Mouse (Mus musculus): ENCODE data around the gene Ncf1.

Gene Ncf1

DNA sequence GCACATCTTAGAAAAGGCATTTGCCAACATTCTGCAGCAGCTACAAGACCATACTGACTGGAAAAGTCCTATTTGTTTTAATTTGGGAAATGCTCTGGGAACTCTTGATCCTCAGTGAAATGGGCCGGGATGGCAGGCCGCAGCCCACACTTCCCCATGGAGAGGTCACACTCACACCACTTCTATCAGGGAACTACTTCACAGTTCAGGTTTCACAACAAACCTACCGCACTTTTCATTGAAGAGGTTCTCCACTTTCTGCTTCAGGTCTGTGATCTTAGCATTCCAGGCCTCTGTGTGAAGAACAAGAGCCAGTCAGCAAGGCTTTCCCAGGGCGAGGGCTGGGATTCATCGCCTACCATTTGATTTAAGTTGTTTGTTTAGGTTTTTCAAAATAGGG is 15.5 kb upstream of the Ncf1 start:
- DNase-seq (ENCODE audit: low read depth, low spot score): no peak

DNA sequence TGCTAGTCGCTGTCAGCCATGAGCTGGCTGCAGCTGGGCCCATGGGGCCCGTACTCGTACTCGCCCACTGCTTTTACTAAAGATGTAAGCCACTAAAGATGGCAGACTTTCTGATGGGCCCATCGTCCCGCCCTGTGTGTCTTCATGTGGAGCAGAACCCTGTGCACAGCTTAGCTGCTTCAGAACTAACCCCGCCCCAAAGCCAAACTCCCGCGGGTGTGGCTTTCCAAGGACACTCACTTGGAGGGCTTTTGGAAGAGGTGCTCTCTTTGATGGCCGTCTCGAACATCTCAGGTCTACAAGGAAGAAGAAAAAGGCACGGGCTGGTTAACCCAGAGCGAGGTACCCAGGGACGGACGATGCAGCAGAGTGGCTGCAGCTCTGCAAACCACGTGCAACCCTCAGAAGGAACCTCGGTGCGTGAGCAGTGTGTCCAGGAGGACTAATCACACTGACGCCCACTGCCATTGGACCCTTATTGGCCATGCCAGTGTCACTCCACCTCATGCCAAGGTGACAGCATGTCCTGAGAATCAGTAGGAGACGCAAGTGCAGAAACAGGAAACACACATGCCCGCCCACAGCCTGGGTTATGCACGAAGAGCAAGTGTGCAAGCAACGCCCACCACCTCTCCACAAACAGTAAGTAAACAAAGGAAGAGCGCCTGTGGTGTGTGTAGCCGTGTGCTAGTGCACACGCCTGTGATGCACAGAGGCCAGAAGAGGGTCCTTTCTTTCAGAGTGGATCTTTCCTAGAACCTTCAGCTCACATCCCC is 14.4 kb upstream of the Ncf1 start:
- no peak for DNase-seq (ENCODE audit: low read depth, low spot score)

DNA sequence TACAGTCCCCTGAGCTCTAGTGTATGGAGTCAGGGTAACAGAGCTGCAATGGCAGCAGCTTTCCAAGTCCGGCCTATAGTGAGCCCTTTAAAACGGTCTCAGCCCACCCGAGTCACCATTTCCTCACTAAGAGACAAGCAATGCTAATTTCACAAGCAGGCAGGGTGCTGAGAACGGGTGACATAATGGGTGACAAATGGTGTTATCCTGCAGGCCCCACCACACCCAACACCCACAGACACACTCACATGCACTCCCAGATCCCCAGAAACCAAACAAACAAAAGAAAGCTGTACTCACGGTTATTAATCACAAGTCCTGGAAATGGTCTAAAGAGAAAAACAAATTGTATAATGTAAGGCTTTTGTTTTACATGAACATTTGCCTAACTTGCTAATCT is 12.4 kb upstream of the Ncf1 start:
- DNase-seq (ENCODE audit: low read depth, low spot score): no peak

DNA sequence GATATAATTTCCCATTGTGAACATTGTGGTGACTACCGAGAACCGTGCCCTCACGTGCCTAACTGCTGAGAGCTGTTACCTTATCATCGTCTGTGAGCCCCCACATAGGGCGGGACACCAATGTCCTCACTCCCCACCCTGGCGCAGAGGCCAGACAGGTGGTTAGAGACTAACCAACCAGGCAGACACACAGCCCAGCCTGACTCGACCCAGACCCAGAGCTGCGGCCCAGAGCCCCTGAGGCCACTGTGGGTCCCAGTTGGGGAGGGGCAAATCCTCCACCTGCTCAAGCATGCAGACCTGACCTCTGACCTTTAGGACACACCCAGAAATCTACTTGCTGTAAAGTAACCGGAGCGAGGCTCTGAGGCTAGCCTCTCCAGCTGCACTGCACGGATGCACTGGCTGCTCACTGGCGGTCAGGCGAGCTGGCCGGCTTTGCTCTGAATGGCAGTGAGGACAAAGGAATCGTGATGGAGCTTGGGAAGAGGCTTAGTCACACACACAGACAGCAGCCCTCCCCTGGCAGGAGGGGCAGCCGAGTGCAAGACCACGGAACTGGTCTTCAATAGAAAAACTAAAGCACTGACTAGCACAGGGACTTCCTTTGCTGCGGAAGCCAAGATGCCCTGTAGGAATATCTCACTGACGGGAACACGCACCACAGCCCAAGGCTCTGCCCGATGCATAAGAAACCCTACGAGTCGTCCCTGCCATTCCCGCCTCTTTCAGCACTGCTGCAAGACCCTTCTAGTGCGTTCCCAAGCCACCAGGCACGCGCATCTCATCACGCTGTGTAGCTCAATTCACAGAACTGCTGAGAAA is 8.7 kb upstream of the Ncf1 start:
- DNase-seq (ENCODE audit: low read depth, low spot score): no peak

DNA sequence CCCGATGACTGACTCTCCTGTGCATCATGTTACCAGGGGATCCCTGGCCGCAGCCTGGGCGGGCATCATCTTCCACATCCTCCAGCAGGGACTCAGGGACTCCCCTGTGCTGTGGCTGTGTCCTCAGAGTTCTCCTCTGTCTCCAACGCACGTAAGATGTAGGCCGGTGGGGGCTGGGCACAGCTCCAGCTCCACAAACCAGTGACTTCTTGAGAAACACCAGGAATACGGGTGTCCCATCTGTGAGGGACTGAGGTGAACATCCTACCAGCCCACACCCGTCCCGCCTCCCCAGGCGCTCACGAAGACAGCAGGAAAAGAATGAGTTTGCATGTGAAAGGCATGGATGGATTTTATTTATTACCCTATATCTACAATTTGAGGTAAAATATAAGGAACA is 8.1 kb upstream of the Ncf1 start:
- no peak for DNase-seq (ENCODE audit: low read depth, low spot score)

DNA sequence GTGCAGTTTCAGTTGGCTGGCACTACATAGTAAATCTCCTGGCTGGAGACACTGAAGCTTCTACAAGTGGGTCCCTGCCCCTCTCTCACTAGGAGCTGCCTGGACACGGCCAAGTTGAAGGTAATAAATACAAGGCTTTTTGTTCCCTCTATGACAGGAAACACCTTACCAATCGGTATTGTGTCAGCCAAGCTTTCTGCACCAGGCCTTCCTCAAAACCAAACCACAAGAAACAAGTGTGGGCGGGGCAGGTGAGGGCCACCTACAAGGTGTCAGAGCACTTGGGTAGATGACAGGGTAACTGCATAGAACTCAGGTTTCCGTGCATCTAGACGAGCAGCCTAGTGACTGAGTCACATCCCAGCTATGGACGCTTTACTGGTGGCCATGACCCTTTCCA is 7.4 kb upstream of the Ncf1 start:
- no peak for DNase-seq (ENCODE audit: low read depth, low spot score)

DNA sequence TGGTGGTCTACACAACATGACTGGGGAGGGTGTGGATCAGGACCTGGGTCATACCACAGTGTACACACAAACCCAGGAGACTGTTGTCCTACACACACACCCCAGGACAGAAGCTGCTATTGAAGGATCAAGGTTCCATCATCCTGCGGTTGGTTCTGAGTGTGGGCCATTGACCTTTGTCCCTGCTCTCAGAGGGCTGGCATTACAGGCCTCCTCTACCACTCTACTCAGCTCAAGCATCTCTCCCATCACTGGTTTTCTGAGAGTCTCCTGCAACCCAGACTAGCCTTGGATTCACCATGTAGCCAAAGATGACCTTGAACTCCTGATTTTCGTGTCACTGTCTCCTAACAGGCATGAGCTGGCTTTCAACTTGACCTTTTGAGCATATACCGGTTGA is 6.8 kb upstream of the Ncf1 start:
- no peak for DNase-seq (ENCODE audit: low read depth, low spot score)

DNA sequence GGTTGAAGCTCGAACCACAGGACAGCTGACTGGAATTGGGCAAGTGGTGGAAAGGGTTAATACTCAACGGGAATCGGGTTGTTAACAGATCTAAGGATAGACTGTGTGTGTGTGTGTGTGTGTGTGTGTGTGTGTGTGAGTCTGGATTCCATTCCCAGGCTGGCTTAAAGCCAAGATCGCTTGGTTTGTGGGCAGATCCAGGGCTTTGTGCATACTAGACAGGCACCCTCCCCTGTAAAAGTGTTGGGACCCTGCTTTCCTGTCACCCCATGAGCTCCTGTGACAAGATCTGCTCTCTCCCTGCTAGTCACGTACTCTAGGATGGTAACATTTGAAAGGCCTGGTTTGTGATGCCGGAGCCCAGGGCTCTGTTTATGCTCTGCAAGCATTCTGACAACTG is 5.7 kb upstream of the Ncf1 start:
- DNase-seq (ENCODE audit: low read depth, low spot score): no peak

DNA sequence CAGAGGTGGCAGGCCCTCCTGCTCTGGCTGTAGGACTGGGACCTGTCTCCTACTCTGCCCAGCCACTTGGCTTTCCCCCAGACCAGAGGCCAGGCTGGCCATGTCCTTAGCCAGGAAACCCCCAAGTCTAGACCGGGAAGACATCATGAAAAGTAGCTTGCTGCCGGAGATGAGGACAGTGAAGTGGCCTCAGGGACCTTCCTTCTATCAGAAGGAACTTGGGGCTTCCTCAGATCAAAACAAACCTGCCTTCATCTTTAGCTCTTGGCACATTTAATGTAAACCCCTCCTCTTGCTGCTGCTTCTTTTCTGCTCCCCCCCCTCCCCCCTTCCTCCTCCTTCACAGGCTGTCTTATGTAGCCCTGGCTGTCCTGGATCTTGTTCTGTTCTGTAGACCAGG is 4.8 kb upstream of the Ncf1 start:
- DNase-seq (ENCODE audit: low read depth, low spot score): no peak

DNA sequence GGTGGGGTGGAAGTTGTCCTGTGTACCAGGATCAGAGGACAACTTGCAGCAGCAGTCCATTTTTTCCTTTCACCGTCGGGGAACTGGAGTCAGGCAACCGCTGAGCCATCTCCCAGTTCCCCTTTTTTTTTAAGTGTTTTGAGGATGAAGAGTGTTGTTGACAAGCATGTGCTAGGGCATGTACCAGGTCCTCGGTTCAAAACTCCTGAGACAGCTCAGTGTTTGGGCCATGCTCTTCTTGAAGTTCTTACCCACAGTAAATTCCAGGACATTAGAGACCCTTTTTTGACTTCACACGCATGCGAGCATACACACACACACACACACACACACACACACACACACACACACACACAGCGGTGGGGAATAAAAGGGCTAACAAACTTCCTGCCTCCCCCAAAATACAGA is 3.8 kb upstream of the Ncf1 start:
- no peak for DNase-seq (ENCODE audit: low read depth, low spot score)

DNA sequence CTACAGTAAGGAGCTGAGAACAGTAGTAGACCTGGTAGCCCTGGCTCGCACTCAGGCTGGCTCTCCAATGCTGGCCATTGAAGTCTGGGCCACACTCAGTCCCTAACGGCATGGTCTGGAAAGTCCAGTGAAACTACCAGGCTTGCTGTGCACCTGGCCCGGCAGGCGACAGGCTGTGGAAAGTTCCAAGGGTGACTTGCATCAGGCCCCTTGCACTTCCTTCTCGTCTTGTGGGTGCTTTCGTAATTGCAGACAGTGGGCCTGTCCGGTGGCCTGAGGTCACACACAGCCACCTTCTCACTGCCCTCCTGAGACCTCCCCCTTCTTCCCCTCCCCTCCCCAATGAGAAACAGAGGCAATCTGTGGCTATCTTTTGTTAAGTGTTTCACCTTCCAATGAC is 3.1 kb upstream of the Ncf1 start:
- DNase-seq (ENCODE audit: low read depth, low spot score): no peak

DNA sequence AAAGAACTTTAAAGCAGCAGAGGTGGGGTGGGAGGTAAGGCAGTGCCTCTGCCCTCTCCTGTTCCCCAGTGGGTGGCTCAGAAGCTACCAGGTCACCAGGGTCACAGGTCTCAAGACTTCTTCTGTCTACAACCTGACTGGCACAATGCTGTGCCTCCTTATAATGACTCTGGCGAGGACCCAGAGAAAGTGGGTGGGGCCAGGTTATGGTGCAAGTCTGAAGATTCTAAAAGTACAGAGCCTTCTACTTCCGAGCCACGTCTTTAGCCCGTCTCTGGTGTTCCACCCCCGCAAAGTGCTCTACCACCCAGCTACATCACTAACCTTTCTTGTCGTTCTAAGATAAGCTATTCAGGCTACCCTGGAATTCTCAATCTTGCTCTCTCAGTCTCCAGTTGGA is 2.7 kb upstream of the Ncf1 start:
- DNase-seq (ENCODE audit: low read depth, low spot score): no peak

DNA sequence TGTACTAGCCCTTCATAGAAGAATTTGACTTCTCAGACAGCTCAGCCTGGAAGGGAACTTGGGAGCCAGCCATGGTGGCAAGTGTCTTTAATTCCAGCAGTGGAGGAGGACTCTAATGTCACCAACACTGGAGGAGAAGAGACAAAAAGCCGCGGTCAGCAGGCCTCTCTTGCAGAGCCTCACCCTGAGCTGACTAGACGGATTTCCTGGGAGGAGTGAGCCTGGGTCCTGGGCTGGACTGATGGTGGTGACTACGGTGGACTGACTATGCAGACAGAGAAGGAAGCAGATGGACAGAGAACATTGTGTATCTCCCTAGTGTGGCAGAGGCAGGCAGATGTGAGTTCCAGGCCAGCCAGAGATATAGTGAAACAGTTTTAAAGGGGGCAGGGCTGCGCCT is 2.0 kb upstream of the Ncf1 start:
- DNase-seq (ENCODE audit: low read depth, low spot score): no peak

DNA sequence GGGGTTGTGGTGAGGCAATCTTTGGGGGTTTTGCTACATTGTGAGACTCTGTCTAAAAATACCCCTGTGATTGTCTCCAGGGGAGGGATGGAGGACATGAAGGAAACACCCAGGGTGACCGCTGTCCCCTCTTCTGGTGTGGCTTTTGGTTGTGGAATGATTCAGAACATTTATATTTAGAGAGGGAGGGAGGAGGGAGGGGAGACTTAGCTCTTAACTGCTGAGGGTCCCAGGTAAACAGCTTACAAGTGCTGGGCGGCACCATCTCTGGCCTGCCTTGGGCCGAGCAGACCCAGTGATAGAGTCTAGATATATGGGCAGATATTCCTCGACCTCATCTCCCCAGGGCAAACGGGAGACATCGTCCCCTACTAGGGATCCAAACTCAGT is 1.2 kb downstream of the Ncf1 start:
- DNase-seq (ENCODE audit: low read depth, low spot score): no peak

DNA sequence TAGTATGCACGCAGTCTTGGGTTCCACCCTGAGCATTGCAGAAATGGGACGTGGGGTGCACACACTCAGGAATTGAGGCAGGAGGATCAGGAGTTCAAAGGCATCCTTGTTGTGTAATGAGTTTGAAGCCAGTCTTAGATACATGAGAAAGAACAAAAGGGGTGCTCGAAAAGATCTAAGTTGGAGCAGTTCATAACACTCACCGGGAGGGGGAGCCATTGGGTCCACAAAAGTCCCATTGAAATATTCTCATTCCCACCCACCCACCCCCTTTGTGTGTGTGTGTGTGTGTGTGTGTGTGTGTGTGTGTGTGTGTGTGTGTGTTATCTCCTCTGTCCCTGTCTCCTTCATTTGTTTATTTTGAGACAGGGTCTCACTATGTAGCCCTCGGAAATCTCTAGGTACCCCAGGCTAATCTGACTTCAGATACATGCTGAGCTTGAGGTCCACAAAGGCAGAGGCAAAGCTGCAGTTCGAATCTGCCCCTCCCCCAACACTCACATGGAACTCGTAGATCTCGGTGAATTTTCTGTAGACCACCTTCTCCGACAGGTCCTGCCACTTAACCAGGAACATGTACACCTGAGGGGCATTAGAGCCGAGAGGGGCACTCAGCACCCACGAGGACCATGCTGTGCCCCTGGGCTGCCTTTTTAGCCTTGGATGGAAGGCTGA is 1.7 kb downstream of the Ncf1 start:
- no peak for DNase-seq (ENCODE audit: low read depth, low spot score)

DNA sequence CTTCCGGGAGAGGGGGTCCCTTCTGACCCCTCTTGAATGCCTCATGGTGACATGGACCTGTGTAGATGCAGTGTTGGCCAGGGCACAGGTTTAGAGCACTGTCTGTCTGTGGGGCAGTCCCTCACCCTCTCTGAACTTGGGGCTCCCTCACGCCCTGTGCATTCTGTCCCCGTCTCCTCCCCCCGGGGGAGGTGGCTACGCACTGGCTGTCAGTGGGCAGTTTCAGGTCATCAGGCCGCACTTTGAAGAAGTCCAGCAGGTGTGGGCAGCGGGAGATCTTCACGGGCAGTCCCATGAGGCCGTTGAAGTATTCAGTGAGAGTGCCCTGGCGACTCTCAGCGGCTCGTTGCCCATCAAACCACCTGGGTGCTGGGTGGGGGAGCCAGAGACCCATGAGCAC is 2.5 kb downstream of the Ncf1 start:
- no peak for DNase-seq (ENCODE audit: low read depth, low spot score)

DNA sequence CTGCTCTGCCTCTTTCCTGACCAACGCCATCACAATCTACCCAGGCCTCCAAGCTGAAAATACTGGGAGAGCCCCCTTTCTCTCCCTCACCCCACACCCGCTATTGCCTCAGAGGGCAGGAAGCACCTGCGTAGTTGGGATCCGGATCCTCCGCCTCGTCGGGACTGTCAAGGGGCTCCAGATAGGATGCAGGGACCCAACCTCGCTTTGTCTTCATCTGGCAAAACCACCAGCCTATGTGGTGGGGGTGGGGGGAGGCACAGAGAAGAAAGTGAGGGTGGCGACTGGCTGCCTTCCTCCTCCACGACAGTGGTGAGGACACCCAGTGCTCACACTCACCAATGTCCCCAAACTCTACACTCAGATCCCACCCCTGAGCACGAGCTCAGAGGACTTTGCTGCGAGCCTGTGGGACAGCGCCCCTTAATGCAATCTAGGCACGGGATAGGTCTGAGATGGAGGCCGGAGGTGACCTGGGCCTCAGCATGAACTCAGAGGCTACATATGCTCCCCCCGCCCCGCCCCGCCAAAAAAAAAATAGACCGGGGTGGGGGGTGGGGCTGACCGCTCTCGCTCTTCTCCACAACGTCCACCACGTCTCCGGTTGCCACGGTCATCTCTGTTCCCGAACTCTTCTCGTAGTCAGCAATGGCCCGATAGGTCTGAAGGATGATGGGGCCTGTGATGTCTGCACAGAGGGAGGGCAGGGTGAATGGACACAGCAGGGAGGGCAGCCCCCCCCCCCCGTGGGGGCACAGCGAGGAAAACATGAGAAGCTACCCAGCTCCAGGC is 4.1 kb downstream of the Ncf1 start:
- no peak for DNase-seq (ENCODE audit: low read depth, low spot score)

DNA sequence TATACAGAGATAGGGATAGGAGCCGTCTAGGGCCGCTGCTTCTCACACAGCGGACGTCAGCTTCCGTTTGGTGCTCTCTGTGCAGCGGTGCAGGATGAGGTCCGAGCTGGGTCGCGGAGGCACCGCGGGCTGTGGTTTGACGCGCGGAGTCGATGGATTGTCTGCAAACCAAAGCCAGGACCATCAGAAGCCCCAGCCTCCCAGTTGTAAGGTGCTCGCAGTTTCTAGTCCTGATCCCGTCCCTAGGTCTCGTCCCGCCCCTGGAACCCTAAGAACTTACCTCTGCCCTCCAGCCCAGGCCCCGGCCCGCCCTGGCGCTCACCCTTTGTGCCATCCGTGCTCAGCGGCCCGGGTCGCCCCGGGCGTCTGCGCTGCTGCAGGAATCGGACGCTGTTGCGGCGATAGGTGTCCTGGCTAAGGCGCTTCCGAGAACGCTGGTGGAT is 7.7 kb downstream of the Ncf1 start:
- no peak for DNase-seq (ENCODE audit: low read depth, low spot score)

DNA sequence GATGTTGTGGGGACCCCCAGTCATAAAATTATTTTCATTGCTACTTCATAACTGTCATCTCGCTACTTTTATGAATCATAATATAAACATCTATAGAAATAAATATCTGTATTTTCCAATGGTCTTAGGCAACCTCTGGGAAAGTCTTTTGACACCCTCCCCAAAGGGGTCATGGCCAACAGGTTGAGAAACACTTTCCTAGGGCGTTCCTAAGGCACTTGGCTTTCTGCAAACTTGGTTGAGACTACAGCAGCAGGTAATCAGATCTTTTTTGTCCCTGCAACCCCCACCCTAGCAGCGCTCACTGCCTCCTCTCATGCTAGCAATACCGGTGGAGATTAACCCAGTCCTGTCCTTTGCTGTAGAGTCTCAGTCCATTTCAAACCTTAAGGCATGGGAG is 8.1 kb downstream of the Ncf1 start:
- DNase-seq (ENCODE audit: low read depth, low spot score): no peak

DNA sequence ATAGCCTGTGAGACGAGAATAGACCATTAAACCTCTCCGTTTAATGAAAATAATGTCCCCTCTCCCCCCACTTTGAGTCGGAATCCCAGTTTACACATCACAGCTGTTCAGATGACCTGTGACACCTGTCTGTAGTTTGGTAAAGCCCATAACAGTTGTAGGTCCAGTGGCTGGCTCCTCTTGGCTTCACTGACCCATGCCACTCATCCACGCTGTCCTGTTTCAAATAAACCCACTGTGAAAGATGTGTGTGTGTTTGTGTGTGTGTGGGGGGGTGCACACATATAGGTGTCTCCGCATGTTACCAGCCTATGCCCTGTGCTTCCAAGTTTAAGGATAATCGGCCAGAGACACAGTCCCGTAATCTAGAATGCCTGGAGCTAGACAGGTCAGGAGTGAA is 11.5 kb downstream of the Ncf1 start:
- DNase-seq (ENCODE audit: low read depth, low spot score): no peak

DNA sequence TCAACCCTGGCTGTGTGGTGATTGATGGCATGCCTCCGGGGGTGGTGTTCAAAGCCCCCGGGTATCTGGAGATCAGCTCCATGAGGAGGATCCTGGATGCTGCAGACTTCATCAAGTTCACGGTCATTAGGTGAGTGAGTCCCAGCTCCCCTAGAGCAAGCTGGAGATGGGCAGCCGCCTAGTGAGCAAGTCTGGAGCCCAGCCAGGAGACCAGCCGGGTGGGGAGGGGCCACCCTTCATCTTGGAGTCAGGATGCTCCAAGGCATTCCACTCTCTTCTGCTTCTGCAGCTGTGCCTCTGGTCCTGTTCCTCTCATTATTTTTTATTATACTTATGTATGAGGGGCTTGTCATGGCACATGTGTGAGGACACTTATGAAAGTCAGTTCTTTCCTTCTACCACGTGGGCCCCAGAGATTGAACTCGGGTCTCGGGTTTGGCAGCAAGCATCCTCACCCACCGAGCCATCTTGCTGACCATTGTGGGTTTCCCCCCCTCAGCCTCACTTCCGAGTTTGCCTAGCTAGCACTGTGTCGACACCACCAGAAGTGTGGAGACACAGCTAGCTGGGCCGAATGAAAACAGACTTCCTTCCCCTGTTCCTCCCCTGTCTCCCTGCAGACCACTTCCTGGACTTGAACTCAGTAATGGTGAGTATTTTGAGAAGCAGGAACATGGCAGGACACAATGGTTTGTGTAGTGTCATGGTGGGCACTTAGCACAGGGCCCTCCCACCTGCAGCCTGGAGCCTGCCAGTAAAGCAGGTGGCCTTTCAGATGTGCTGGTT is 15.2 kb downstream of the Ncf1 start:
- no peak for DNase-seq (ENCODE audit: low read depth, low spot score)
